Mouse (Mus musculus): ENCODE data around the gene Ank3. TPM values are rescaled to one million over a fixed set of nuclear protein-coding genes. Genes with fewer than 3 reads are reported as not detected.
A peak's percentile ranks its signal among the peaks of the same experiment; 100 is the strongest.

The Ank3 gene
- total and polyA plus RNA-seq, 2 experiments from 2014 or later: 66.6 to 253 TPM

GRCm38 (mm10) chr10:69573054-69573453, 174.5 kb downstream of the Ank3 start:
- 0 out of 2 replicates have a peak overlapping the region, but pooled peaks have one; percentile 47 for H3K27ac ChIP-seq (ENCODE audit: low read depth, low read length)
- H3K36me3 ChIP-seq (ENCODE audit: insufficient read depth, low read length): no peaks in the 10 kb centered on the region
- ATAC-seq (ENCODE audit: low FRiP score): no peak
- H3K4me3 ChIP-seq (ENCODE audit: low read depth, low read length): no peak overlapping the region
- TF ChIP-seq CTCF (IDR thresholded peaks at IDR 0.05): no peak
- peaks cover 26% of the 10 kb centered on the region for H3K4me1 ChIP-seq (ENCODE audit: insufficient read depth, low read length)
- no peak overlapping the region for H3K4me2 ChIP-seq (ENCODE audit: low read depth, low read length, poor library complexity, severe bottlenecking)
- no peak overlapping the region for H3K9ac ChIP-seq (replicated peaks; ENCODE audit: low read length, poor library complexity, severe bottlenecking)
- WGBS: 28% methylated on average over 7 of the region's 7 CpGs
- no peaks in the 10 kb centered on the region for H3K27me3 ChIP-seq (ENCODE audit: insufficient read depth, low read length)
- no peaks in the 10 kb centered on the region for H3K9me3 ChIP-seq (ENCODE audit: low read length)
- DNase-seq (ENCODE audit: low spot score): no peak

GRCm38 (mm10) chr10:69573746-69574145, 175.2 kb downstream of the Ank3 start:
- no peak for ATAC-seq (ENCODE audit: low FRiP score)
- no peak overlapping the region; the same call in 1 of the 2 replicates for H3K27ac ChIP-seq (ENCODE audit: low read depth, low read length)

GRCm38 (mm10) chr10:69574190-69574663, 175.7 kb downstream of the Ank3 start:
- H3K27me3 ChIP-seq (ENCODE audit: insufficient read depth, low read length): no peaks in the 10 kb centered on the region
- H3K36me3 ChIP-seq (ENCODE audit: insufficient read depth, low read length): no peaks in the 10 kb centered on the region
- peaks cover 29% of the 10 kb centered on the region for H3K4me1 ChIP-seq (ENCODE audit: insufficient read depth, low read length)
- ATAC-seq (ENCODE audit: low FRiP score): peak; percentile 50
- peak overlapping the region; percentile 8; the same call in 1 of the 2 replicates for H3K4me3 ChIP-seq (ENCODE audit: low read depth, low read length)
- DNase-seq (ENCODE audit: low spot score): peak; percentile 62
- no peak overlapping the region; the same call in 1 of the 2 replicates for H3K9ac ChIP-seq (replicated peaks; ENCODE audit: low read length, poor library complexity, severe bottlenecking)
- TF ChIP-seq CTCF (IDR thresholded peaks at IDR 0.05): no peak
- peak overlapping the region; percentile 45 for H3K4me2 ChIP-seq (ENCODE audit: low read depth, low read length, poor library complexity, severe bottlenecking)
- H3K27ac ChIP-seq (ENCODE audit: low read depth, low read length): no peak overlapping the region; the same call in 1 of the 2 replicates
- 5% methylated on average over 11 of the region's 11 CpGs for WGBS
- no peaks in the 10 kb centered on the region for H3K9me3 ChIP-seq (ENCODE audit: low read length)

More at GRCm38 (mm10) chr10:69573746-69574145, 175.2 kb downstream of the Ank3 start:
- no peak overlapping the region for H3K4me3 ChIP-seq (ENCODE audit: low read depth, low read length)
- H3K36me3 ChIP-seq (ENCODE audit: insufficient read depth, low read length): no peaks in the 10 kb centered on the region
- peaks cover 29% of the 10 kb centered on the region for H3K4me1 ChIP-seq (ENCODE audit: insufficient read depth, low read length)
- TF ChIP-seq CTCF (IDR thresholded peaks at IDR 0.05): no peak
- peak overlapping the region; percentile 45 for H3K4me2 ChIP-seq (ENCODE audit: low read depth, low read length, poor library complexity, severe bottlenecking)
- WGBS: 12% methylated on average over 3 of the region's 3 CpGs
- no peaks in the 10 kb centered on the region for H3K27me3 ChIP-seq (ENCODE audit: insufficient read depth, low read length)
- no peak overlapping the region; the same call in 1 of the 2 replicates for H3K9ac ChIP-seq (replicated peaks; ENCODE audit: low read length, poor library complexity, severe bottlenecking)
- H3K9me3 ChIP-seq (ENCODE audit: low read length): no peaks in the 10 kb centered on the region
- no peak for DNase-seq (ENCODE audit: low spot score)

GRCm38 (mm10) chr10:69574894-69575293, 176.3 kb downstream of the Ank3 start:
- no peak overlapping the region for H3K4me3 ChIP-seq (ENCODE audit: low read depth, low read length)
- H3K4me1 ChIP-seq (ENCODE audit: insufficient read depth, low read length): peaks cover 29% of the 10 kb centered on the region
- no peak for TF ChIP-seq CTCF (IDR thresholded peaks at IDR 0.05)
- DNase-seq (ENCODE audit: low spot score) (no peak), ATAC-seq (ENCODE audit: low FRiP score) (no peak)
- H3K9me3 ChIP-seq (ENCODE audit: low read length): no peaks in the 10 kb centered on the region
- 28% methylated on average over 9 of the region's 9 CpGs for WGBS
- 0 out of 2 replicates have a peak overlapping the region, but pooled peaks have one; percentile 12 for H3K27ac ChIP-seq (ENCODE audit: low read depth, low read length)
- no peaks in the 10 kb centered on the region for H3K36me3 ChIP-seq (ENCODE audit: insufficient read depth, low read length)
- no peak overlapping the region for H3K9ac ChIP-seq (replicated peaks; ENCODE audit: low read length, poor library complexity, severe bottlenecking)
- no peak overlapping the region for H3K4me2 ChIP-seq (ENCODE audit: low read depth, low read length, poor library complexity, severe bottlenecking)
- H3K27me3 ChIP-seq (ENCODE audit: insufficient read depth, low read length): no peaks in the 10 kb centered on the region

- peaks cover 29% of the 10 kb centered on the region for H3K4me1 ChIP-seq (ENCODE audit: insufficient read depth, low read length)
Observed at GRCm38 (mm10) chr10:69575451-69575850, 176.9 kb downstream of the Ank3 start.

GRCm38 (mm10) chr10:69576264-69576663, 177.7 kb downstream of the Ank3 start:
- Histone ChIP-seq H3K4me3 (ENCODE audit: low read depth, low read length) (no peak overlapping the region), H3K36me3 (ENCODE audit: insufficient read depth, low read length) (no peaks in the 10 kb centered on the region), H3K27ac (ENCODE audit: low read depth, low read length) (no peak overlapping the region), H3K9me3 (ENCODE audit: low read length) (no peaks in the 10 kb centered on the region), H3K4me2 (ENCODE audit: low read depth, low read length, poor library complexity, severe bottlenecking) (no peak overlapping the region), H3K4me1 (ENCODE audit: insufficient read depth, low read length) (peaks cover 28% of the 10 kb centered on the region), H3K27me3 (ENCODE audit: insufficient read depth, low read length) (no peaks in the 10 kb centered on the region), H3K9ac (replicated peaks; ENCODE audit: low read length, poor library complexity, severe bottlenecking) (no peak overlapping the region)
- ATAC-seq (ENCODE audit: low FRiP score) (no peak), DNase-seq (ENCODE audit: low spot score) (no peak)
- TF ChIP-seq CTCF (IDR thresholded peaks at IDR 0.05): no peak
- WGBS: 86% methylated on average over 7 of the region's 7 CpGs

More at GRCm38 (mm10) chr10:69575451-69575850, 176.9 kb downstream of the Ank3 start:
- Histone ChIP-seq H3K4me2 (ENCODE audit: low read depth, low read length, poor library complexity, severe bottlenecking) (no peak overlapping the region), H3K27ac (ENCODE audit: low read depth, low read length) (no peak overlapping the region), H3K9ac (replicated peaks; ENCODE audit: low read length, poor library complexity, severe bottlenecking) (no peak overlapping the region), H3K27me3 (ENCODE audit: insufficient read depth, low read length) (no peaks in the 10 kb centered on the region), H3K4me3 (ENCODE audit: low read depth, low read length) (no peak overlapping the region), H3K36me3 (ENCODE audit: insufficient read depth, low read length) (no peaks in the 10 kb centered on the region), H3K9me3 (ENCODE audit: low read length) (no peaks in the 10 kb centered on the region)
- ATAC-seq (ENCODE audit: low FRiP score) (no peak), DNase-seq (ENCODE audit: low spot score) (no peak)
- no peak for TF ChIP-seq CTCF (IDR thresholded peaks at IDR 0.05)
- WGBS: 72% methylated on average over 6 of the region's 6 CpGs
